Mouse (Mus musculus): Measurements from ENCODE around the gene Dnajb3.
A peak's percentile ranks its signal among the peaks of the same experiment; 100 is the strongest.
"Not testable (repeated sequence)": the region's sequence is repeated elsewhere in the genome, so short reads cannot be mapped to it uniquely, and the experiment has no call there.

Gene Dnajb3

DNA sequence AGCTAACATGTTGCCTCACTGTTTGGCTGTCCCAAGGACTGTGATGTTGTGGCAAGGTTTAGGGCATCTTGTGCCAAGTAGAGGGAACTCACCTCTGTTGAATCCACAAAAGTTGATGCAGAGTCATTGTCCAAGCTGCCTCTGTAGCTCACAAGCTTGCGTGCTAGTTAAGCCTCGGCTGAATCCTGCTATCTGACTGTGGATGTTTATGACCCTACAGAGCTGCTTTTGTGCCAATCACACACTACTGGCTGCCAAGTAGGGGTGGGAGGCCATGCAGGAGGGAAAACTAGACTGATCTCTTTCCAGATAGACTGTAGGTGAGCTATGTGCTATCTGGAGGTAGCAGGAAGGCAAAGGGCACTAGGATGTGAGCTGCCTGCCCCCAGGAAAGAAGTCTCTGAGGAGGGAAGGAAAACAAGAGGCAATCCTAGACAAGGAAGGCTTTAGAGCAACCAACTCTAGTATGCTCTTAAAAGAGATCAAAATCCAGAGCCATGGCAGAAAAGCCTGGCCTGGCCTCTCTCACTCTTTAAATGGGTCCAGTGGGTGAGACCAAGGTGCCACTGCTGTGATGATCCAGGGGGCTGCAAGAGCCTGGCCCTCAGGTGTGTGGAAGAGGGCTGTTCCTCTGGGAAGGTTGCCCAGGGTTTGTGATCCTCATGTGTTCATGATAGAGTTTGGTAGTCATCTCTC, 8.3 kb upstream of the Dnajb3 start:
- DNase-seq = no peak

DNA sequence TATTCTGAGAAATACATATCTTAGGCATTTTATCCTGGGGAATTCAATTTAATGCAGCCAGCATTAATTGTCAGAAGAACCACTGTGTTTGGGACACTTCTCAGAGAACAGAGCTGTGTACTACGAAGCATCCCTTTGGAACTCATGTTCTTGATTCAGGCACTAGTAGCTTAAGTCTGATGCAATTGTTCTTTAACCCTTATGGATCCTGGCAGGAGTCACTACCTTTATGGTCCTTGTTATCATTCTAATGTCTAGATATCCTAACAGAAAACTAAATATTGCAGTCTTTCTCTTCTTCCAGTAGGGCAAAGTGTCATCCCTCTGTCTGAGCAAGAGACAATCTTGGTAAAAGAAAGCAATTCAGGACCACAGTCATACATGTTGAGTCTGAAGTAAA, 7.5 kb upstream of the Dnajb3 start:
- DNase-seq = no peak

DNA sequence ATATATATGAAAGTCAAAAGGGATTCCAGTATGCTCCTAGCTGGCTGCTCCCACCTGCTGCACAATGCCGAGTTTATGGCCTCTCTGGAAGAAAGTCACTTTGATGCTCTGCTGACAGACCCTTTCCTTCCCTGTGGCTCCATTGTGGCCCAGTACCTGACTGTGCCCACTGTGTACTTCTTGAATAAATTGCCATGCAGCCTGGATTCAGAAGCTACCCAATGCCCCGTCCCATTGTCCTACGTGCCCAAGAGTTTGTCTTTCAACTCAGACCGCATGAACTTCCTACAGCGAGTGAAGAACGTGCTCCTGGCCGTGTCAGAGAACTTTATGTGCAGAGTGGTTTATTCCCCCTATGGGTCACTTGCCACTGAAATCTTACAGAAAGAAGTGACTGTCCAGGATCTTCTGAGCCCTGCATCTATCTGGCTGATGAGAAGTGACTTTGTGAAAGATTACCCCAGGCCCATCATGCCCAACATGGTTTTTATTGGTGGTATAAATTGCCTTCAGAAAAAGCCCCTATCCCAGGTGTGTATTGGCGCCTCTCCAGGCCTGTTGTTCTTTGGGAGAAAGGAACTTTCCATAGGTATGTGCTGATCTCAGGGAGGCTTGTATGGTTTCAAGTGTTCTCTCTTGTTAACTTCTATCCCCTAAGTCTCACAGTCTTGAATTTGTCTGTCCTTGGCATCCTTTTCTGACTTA, 6.9 kb upstream of the Dnajb3 start:
- no peak for DNase-seq

DNA sequence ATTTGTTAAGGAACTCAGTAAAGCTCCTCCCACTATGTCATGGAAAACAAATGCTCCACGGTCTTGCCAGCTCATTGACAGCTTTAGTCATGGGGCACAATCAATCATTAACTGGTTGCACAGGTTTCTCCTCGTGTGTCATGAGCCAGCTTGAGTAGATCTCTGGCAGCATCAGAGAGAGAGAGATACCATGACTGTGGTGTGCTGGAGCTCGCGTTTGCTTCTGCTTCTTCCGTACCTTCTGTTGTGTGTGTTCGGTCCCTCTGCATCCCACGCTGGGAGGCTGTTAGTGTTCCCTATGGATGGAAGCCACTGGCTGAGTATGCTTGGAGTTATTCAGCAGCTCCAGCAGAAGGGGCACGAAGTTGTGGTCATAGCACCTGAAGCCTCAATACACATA, 6.2 kb upstream of the Dnajb3 start, which contains the start of gene Ugt1a1:
TSS of gene Ugt1a1 (plus strand) at position 148 of the 400 bp plus-strand sequence.
- no peak for DNase-seq

DNA sequence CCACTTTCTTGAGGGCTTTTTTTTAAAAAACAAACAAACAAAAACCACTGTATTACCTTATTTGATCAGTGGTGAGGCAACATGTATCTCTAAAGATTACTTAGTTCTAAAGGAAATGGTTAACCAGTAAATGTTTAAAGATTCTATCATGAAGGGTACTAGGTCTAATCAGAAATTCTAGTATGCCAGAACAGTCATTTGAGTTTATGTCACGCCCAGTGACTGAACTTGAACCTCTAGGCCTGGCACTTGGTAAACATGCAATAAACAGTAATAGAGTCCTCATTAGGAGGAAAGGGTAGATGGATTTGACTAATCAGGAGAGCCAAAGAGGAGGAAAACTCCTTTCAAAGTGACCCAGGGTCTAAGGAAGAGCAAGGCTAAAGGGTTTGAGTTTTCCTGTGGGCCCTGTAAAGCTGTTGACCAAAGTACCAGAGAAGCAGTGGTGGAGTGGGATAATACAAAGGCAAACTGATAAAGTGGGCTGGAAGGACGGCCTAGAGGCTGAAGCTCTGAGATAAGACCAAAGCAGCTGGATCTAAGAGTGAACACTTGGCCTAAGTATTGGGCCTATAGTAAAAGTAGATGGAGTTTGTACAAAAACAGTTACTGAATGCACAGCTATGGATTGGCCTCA, 1.4 kb upstream of the Dnajb3 start:
- no peak for DNase-seq

DNA sequence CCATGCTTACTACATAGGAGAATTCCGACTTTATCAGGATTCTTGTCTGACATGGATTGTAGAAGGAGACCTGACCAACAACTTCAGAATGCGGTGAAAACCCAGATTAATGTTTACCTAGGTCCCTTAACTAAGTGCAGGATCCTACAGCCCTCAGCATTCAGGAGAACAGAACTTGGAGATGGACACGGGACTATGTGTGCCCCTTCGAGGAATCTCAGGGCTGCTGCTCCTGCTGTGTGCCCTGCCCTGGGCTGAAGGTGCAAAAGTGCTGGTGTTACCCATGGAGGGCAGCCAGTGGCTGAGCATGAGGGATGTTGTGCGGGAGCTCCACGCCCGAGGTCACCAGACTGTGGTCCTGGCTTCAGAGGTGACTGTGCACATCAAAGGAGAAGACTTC, 5.1 kb downstream of the Dnajb3 start, which contains the start of gene Ugt1a2:
TSS of gene Ugt1a2 (plus strand) at position 146 of the 400 bp plus-strand sequence.
- no peak for DNase-seq

DNA sequence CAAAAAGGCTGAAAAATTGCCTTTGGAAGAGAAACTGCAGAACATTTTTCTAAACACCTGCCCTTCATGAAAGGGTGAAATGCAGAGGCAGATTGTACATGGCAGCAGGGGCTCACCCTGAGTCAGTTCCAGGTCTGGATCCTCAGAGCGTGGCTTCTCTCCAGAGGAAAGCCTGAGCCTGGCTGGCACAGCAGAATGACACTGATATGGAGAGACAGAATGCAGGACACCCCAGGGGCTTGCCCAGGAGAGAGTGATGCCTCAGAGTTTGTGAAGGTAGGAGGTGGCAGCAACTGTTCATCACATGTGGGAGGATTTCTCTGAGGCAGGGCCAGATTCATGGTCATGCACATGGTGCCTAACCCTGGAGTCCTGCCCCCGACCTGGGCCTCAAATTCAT, 5.6 kb downstream of the Dnajb3 start:
- peak; percentile 47 to 49 for DNase-seq

DNA sequence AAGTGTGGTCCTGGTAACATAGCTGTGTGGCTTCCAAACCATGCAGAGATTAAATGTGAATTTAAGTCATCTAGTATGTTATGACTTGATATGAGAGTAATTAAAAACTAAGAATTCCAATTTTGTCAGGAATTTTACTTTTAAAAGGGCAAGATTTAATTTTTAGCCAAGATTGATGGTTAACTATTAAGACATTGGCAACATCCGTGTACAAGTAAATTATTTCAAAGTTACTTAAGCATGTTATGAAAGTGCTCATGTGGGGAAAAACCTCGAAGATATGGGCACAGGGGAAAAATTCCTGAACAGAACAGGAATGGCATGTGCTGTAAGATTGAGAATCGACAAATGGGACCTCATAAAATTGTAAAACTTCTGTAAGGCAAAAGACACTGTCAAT, 8.1 kb downstream of the Dnajb3 start:
- DNase-seq = no peak

DNA sequence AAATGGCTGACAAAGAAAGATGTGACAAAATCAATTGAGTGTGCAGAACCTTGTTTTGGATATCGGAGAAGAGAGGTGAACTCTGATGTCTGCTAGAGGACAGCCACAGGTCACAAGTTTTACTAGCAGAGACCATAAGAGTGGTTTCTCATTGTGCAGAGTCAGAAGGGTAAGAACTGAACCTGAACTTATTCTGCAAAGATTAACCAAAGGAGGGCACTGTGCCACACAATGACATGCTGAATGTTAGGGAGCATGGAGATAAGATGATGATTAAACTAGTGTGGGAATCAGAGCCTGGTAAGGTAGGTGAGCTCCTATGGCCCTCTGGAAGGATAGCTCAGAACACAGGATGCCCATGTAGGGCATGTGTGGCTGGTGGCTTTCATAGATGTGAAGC, 9.9 kb downstream of the Dnajb3 start:
- DNase-seq = no peak

DNA sequence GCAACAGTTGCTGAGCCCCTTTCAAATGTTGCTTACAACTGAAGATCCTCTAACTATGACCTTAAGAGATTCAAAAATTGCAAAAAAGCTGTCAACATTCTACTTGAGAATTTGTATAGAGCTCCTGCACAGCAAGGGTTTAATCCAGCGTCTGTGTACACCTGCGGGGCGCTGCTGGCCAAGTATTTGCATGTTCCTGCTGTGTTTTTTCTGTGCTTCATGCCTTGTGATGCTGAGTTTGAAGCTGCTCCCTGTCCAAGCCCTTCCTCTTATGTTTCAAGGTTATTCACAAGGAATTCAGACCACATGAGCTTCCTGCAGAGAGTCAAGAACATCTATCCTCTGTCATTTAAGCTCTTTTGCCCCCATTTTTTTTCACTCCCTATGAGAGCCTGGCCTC, 13.4 kb downstream of the Dnajb3 start:
- no peak for DNase-seq

DNA sequence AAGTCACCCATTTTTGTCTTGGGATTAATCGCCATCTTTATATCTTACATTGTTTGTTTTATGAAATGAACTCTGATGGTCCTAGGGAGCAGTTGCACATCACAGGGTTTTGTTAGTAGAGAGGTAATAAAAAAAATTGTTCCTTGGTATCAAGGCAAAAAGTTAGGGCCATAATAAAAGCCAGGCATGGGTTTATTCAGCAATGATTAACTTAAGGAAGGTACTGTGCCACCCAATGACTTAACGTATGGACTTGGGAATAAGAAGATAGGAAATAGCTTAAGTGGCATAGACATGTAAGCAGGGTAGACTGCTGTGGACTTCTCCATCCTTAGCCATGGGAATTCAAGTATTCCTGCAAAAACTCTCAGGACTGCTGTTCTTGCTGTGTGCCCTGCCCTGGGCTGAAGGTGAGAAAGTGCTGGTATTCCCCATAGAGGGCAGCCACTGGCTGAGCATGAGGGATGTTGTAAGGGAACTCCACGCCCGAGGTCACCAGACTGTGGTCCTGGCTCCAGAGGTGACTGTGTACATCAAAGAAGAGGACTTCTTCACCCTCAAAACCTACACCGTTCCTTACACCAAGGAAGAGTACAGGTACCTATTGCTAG, 19.2 kb downstream of the Dnajb3 start:
- no peak for DNase-seq

DNA sequence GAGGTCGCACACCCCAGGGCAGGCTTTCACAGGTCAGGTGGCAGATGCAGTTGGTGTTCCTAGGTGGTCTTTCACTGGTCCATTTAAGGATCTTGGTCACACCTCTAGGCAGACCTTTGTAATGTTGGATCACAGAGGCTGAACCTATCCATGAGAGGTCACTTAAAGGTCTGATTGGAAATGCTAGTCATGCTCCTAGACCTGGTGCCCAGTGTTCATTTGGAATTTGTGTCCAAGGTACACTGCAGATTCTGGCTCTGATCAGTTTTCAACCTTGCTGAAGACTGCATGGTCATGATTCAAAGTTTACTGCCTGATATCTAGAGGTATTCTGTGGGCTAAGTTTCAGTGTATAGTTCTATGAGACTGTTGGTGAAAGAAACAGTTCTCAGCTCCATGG, 25.9 kb downstream of the Dnajb3 start:
- no peak for DNase-seq

DNA sequence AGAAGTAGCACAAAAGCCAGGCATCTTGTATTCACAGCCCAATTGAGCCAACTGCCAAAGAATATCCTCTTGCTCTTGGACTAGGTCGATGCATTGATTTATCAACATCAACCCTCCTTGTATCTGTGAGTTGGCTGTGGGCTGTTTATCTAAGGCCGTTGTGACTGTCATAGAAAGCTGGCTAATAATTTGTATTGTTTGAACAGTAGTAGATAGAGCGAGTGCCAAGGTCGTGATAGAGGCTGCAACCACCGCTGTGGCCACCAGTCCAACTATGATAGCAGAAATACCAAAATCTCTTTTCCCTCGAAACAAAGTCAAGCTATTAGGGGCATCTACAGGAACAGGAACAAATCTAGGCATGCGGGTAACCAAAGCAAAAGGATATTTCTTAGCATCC, 33.4 kb downstream of the Dnajb3 start:
- DNase-seq = not testable (repeated sequence)

DNA sequence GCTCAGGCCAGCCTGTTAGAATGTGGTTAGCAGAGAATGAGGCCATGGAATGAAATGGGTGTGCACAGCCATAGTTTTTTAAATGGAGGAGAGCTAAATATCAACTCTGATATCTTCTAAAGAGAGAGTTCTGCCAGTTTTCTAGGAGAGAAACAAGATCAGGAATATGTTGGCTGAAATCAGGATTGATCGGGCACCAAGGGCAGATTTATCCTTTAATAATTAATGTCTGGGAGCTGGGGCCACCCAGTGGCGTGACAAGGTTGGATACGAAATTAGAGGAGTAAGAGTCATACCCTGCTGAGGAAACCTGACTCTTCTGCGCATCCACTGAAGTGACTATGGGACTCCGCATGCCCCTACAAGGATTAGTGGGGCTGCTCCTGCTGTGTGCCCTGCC, 39.9 kb downstream of the Dnajb3 start, which contains the start of gene Ugt1a5:
TSS of gene Ugt1a5 (plus strand) at position 302 of the 400 bp plus-strand sequence.
- no peak for DNase-seq

DNA sequence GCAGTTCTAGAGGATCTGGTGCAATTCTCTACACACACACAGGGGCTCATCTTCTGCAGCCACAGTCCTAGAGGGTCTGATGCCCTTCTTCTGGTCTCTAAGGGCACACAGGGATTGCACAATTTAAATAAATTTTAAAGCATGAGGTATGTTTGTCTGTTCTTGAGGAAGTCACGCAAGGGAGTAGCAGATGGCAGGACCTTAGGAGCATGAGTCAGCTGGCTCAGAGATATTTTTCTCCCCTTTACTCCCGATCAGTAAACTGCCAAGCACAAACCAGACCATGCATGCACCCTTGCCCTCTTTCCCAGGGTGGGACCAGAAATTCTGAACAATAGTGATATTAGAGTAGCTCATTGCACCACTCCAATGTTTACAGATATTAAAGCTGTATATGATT, 47.2 kb downstream of the Dnajb3 start:
- DNase-seq = peak in 1 of 2 experiments; percentile 26

All from cerebellum, postnatal 36 days (tissue).